Mouse (Mus musculus): ENCODE measurements at regions not wholly inside any gene's neighbourhood (a gene's known extent, or its start where the extent isn't known, plus 50 kb on each side); places are given as distances from the start of the nearest gene placed in this dataset.

DNA sequence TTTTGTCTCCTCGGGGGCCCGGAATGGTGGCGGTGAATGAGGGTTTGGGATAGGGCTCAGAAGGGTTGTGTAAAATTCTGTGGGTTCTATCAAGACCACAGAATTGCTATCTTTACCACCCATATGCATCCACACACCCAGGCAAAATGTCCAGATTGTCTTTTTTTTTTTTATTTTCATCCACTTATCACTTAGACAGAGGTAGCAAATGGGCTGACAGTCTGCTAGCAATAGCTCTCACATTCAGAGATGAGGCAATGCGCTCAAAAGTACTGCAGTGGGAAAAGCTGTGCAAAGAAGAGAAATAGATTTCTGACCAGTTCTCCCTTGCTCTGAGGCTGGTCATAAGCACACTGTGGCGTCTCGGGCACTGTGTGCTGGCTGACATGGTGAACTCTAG lies 154.5 kb downstream of the Dad1 start:
- no peak for DNase-seq (ENCODE audit: low spot score)

DNA sequence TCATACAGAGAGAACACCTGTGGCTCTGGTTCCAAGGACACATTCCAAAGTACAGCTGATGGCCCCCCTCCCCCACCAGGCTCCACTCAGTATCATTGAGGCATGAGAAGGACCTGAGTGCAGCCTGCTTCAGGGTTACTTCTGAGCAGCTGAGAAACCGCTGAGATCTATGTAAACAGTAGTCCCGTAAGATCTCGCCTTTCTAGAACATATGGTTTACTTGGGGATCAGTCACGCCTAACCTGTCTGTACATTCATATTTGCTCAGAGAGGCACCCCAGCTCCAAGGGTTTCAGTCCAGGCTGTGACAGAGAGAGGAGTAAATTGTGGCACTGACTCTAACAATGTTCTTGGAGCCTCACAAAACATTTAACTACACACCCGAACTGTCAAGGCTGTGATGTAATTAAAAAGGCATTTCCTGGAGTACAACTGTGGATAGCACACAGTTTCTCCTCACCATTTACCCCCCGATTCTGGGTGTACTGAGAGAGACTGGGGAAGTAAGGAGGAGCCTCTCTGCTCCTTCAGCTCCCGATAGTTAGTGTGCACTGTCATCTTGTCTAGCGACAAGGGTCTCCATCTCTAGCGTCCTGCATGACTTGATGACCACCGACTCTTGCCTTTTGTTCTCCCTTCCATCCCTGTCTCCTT lies 155.7 kb downstream of the Dad1 start:
- DNase-seq (ENCODE audit: low spot score), result no peak

- DNase-seq (ENCODE audit: low spot score), result no peak
Observed at GRCm38 (mm10) chr14:54097026-54097425, 156.9 kb downstream of the Dad1 start.

DNA sequence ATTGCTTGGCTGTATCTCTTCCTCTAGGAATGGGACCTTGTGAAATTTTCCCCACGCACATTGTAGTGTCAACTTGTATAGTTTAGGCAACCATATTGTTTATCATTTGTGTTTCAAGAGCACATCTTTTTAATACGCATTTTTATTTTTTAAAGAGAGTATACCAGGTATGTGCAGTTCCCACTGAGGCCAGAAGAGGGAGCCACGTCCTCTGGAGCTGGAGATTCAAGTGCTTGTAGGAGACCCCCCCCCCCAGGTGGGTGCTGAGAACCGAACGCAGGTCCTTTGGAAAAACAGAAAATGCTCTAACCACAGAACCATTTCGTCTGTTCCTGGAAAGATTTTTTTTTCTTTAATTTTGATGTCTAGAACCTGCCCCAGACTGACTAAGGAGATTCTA lies 161.5 kb downstream of the Dad1 start:
- no peak for DNase-seq (ENCODE audit: low spot score)

DNA sequence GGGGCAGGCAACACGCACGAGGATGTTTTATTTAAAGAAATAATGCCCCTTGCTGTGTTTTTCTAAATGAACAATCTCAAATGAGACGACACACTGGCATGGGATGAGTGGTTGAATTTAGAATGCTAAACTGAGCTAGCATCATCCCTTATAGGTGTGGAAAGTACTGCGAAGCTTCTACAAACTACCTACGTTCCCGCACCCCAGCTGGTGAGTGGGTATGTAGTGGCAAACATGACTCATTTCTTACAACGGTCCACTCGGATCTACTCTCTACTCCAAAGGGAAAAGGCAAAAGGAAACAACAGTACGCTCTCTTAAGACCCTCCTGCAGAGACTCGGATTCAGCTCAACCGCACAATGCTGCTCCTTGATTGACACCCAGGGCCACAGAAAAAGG lies 167.2 kb downstream of the Dad1 start:
- peak; percentile 28 for DNase-seq (ENCODE audit: low spot score)

GRCm38 (mm10) chr14:54074659-54075058 lies 179.2 kb downstream of the Dad1 start:
- DNase-seq (ENCODE audit: low spot score), result no peak

DNA sequence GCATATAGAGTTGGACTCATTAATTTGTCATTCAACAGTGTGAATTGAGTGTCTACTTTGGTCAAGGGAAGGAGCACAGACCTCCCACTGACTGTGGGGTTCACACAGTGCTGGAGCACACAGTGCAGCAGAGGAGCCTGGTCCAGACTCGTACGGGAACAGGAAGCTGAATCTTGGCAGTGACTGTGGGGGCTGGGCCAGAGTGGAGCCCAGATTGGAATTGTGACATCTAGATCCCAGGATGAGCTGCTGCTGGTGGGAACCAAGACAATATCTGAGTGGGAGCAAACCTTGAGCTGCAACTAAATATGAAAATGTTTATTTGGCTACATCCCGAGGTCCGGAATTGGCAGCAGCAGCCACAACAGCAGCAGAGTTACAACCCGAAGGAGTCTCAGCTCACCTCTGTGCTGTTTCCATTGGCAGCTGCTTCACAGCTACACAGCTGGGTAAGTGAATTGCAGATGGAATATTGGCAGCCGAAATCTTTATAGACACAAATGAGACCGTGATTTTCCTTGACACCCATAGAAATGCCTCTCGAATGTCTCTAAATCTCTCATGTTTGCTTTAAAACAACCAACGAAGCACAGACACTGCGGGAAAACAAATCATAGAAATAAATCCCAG lies 181.5 kb downstream of the Dad1 start:
- no peak for DNase-seq (ENCODE audit: low spot score)

DNA sequence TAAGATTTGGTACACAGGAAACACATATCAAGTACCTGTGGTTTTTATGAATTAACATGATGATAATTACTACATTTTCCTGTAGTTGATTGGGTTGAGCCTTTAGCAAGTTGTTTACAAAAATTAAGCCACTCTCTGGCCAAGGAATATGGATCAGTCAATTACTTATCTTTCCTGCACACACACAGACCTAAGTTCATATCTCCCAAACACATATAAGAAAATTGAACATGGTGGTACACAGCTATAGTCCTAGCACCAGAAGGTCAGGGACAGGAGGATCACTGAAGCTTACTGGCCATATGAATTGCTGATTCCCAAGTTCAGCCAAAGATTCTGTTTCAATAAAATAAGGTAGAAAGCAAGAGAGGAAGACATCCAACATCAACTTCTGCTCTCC lies 183.7 kb downstream of the Dad1 start:
- no peak for DNase-seq (ENCODE audit: low spot score)

GRCm38 (mm10) chr14:54068684-54069083 lies 185.2 kb downstream of the Dad1 start:
- no peak for DNase-seq (ENCODE audit: low spot score)

DNA sequence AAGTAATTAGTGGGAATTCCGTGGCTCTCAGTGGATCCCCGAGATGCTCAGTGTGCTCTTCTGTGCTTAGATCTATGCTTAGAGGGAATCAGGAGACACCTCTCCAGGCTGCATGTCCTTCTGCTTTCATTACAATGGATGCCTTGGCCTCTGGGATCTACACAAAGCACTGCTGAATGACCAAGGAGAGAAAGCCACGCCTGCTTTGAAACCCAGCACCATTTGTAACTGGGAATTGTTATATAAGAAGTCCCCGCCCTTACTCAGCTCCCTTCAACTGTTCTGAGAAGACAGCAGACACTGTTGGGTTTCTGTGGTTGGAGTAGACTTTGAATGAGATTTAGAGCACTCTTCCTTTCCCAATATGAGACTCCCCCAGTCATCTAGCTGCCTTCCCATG lies 188.4 kb downstream of the Dad1 start:
- DNase-seq (ENCODE audit: low spot score), result no peak

GRCm38 (mm10) chr14:54064541-54065402 lies 189.1 kb downstream of the Dad1 start:
- peak; percentile 85 for DNase-seq (ENCODE audit: low spot score)

- DNase-seq (ENCODE audit: low spot score), result no peak
Observed at GRCm38 (mm10) chr14:54061570-54061969, 192.3 kb downstream of the Dad1 start.

GRCm38 (mm10) chr14:54059776-54060175 lies 194.1 kb downstream of the Dad1 start:
- DNase-seq (ENCODE audit: low spot score), result peak; percentile 89

DNA sequence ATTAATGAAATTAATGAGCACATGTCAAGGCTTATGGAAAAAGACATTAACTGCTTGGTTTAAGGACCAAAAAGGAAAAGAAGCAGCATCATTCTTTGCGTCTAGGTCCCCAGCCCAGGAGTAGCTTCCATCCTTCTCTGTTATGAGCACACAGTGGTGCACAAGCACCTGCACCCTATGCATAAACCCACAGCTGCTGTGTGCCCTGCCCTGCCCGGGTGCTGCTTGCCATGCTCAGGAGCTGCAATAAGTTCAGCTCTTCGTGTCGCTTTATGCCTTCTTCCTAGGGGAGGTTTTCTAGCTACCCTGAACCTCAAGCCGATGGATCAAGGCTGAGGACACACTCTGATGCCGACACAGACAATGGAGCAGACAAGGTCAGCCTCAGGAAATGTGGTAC lies 194.8 kb downstream of the Dad1 start:
- no peak for DNase-seq (ENCODE audit: low spot score)

DNA sequence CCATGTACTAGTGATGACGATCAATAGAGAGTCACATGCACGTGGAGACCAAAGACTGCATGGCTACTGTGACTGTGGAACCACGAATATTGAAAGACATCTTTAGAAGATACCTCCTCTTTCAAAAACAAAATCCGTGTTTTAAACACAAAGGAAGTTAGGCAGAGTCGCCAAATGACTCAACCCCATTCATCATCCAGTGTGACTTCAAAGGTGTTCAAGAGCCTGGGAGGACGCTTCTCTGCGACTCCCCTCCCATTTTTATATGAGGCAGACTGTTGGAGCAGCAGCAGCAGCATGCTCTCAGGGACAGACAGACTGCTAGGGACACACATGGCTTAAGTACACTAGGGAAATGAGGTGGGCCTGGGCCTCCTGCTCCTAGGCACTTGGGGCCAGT lies 197.2 kb downstream of the Dad1 start:
- DNase-seq (ENCODE audit: low spot score), result no peak

DNA sequence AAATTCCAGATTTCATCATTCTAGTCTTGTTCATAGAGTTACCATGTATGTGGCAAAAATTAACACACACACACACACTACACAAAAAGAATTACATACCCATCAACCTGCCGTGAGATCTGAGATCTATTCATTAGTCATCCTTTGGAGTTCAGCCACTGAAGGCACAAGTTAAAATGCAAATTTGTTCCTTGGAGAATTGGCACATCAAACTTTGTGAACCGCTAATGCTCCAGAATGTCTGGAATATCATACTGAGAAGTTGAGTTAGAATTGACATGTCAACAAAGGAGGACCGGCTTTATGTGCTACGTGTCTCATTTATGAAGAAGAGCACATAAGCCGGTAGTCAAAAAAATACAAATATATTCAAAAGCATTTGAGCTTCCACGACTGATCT lies 198.5 kb downstream of the Dad1 start:
- no peak for DNase-seq (ENCODE audit: low spot score)

DNA sequence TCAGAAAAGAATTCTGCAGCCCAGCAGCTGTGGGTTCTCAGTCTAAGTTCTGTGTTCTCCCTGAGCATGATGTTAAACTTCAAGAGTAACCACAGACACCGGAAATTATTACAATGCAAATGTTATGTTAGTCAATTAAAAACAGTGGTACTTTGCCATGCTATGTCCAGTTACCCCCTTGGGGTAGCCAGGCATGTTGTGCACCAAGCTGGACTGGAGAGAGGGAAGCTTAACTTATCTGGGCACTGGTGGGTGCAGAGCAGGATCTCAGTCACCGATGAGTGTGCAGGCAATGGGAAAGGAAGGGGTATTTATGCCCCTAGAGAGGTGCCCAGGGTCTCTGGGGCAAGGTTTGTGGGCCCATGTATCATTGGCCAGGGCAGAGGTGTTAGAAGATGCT lies 211.6 kb downstream of the Dad1 start:
- DNase-seq (ENCODE audit: low spot score), result no peak

DNA sequence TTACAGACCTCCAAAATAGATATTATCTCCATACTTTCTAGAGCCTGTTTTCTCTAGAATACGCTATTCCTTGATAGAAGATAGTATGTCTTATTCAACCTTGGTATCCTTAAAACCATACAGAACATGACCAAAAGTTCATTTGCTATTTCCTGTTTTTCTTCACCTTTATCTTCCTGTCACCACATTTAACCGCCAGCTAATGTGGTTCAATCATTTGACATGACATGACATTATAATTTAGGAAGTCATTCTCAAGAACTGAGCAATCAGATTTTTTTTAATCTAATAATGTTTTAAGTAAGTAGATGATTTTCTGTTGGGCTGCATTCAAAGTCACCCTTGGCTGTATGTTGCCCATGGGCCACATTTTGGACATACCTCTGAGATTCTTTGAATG lies 213.3 kb downstream of the Dad1 start:
- DNase-seq (ENCODE audit: low spot score), result no peak

GRCm38 (mm10) chr14:54034516-54034915 lies 219.4 kb downstream of the Dad1 start:
- no peak for DNase-seq (ENCODE audit: low spot score)

- DNase-seq (ENCODE audit: low spot score), result no peak
Observed at GRCm38 (mm10) chr14:54023552-54023951, 230.4 kb downstream of the Dad1 start.

- no peak for DNase-seq (ENCODE audit: low spot score)
Observed at GRCm38 (mm10) chr14:54021443-54021842, 232.5 kb downstream of the Dad1 start.

DNA sequence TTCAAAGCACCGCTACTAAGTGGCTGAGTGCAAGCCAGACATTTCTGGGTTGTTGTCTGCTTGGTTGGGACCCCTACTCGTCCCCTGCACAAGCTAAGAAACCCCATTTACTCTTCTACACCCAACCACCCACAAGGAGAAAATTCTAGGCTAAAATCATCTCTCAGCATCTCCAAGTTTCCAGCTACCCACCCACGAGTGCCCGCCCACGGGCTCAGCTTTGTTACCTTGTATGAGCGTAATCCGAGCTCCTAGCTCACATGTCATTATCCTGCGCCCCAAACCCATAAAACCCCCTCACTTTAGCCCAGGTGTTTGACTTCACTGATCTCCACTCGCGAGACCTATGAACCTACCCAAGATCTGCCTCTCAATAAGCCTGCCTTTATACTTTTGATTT lies 239.3 kb downstream of the Dad1 start:
- DNase-seq (ENCODE audit: low spot score), result no peak

GRCm38 (mm10) chr14:54002083-54002482 lies 251.8 kb downstream of the Dad1 start:
- DNase-seq (ENCODE audit: low spot score), result peak; percentile 57
